Mouse (Mus musculus) cerebellum, adult 11-12 months (tissue): Measurements from ENCODE around the gene A630089N07Rik.
"Not testable (repeated sequence)": the region's sequence is repeated elsewhere in the genome, so short reads cannot be mapped to it uniquely, and the experiment has no call there.

ENCODE experiments used
- DNase-seq: peaks from one replicate; pipeline ENCODE4 v3.0.0; 2022

A630089N07Rik gene

GRCm38 (mm10) chr16:98081889-98082818 lies at the start of gene A630089N07Rik:
TSS of gene A630089N07Rik (minus strand) at chr16:98082450.
- DNase-seq = peak; percentile 76

GRCm38 (mm10) chr16:98107109-98107508 lies 24.9 kb upstream of the A630089N07Rik start:
- DNase-seq = no peak

GRCm38 (mm10) chr16:98081550-98081888 lies 731 bp downstream of the A630089N07Rik start:
- DNase-seq = not testable (repeated sequence)

GRCm38 (mm10) chr16:98081140-98081539 lies 1.1 kb downstream of the A630089N07Rik start:
- DNase-seq = not testable (repeated sequence)

GRCm38 (mm10) chr16:98079382-98079781 lies 2.9 kb downstream of the A630089N07Rik start:
- DNase-seq = not testable (repeated sequence)

GRCm38 (mm10) chr16:98041676-98042075 lies 40.6 kb downstream of the A630089N07Rik start:
- no peak for DNase-seq

GRCm38 (mm10) chr16:98034971-98035370 lies 47.3 kb downstream of the A630089N07Rik start:
- DNase-seq = not testable (repeated sequence)

GRCm38 (mm10) chr16:98026186-98026585 lies 56.1 kb downstream of the A630089N07Rik start:
- not testable (repeated sequence) for DNase-seq

GRCm38 (mm10) chr16:98022657-98023345 lies 59.4 kb downstream of the A630089N07Rik start:
- no peak for DNase-seq

- no peak for DNase-seq
These were observed 60.2 kb downstream of the A630089N07Rik start for GRCm38 (mm10) chr16:98022081-98022480.

GRCm38 (mm10) chr16:97997383-97997731 lies 84.9 kb downstream of the A630089N07Rik start:
- not testable (repeated sequence) for DNase-seq

- peak; percentile 77 for DNase-seq
These were observed 85.5 kb downstream of the A630089N07Rik start, which contains the start of gene B230307C23Rik for GRCm38 (mm10) chr16:97996616-97997382. TSS of gene B230307C23Rik (plus strand) at chr16:97997315.

GRCm38 (mm10) chr16:97995849-97996615 lies 86.2 kb downstream of the A630089N07Rik start:
- DNase-seq = peak; percentile 11

GRCm38 (mm10) chr16:97992477-97992876 lies 89.8 kb downstream of the A630089N07Rik start:
- not testable (repeated sequence) for DNase-seq

- no peak for DNase-seq
These were observed 90.7 kb downstream of the A630089N07Rik start for GRCm38 (mm10) chr16:97991517-97991916.

GRCm38 (mm10) chr16:97984589-97984988 lies 97.7 kb downstream of the A630089N07Rik start:
- DNase-seq = no peak

- DNase-seq = no peak
These were observed 100.9 kb downstream of the A630089N07Rik start for GRCm38 (mm10) chr16:97981362-97981761.

GRCm38 (mm10) chr16:97977722-97978121 lies 104.5 kb downstream of the A630089N07Rik start:
- DNase-seq = no peak

- no peak for DNase-seq
These were observed 105.0 kb downstream of the A630089N07Rik start for GRCm38 (mm10) chr16:97977277-97977676.

- DNase-seq = no peak
These were observed 118.2 kb downstream of the A630089N07Rik start for GRCm38 (mm10) chr16:97963956-97964540.

GRCm38 (mm10) chr16:97962151-97962948 lies 119.9 kb downstream of the A630089N07Rik start, which contains the start of the genes C2cd2 and Zbtb21:
TSS of gene C2cd2 (minus strand) at chr16:97962598.
TSS of gene Zbtb21 (minus strand) at chr16:97962622.
- DNase-seq = peak; percentile 99
